Mouse (Mus musculus) stomach, embryonic 14.5 days (tissue): Measurements from ENCODE around the gene Cp. TPM values are rescaled to one million over a fixed set of nuclear protein-coding genes. Genes with fewer than 3 reads are reported as not detected.

Experiments
- polyA plus RNA-seq: library from polyadenylated mRNA; unstranded; fragments of >200 nt; fragmentation: Nextera tagmentation; extraction: Ambion mirVana; gene quantifications from 2 replicates; pipeline ENCODE4 v1.2.1, GENCODE M21; 2014

Cp gene
- polyA plus RNA-seq, 1 experiment from 2014 or later = 0.84 TPM

Other genes starting within 250 kb of the Cp start
- gene Hps3, start 78.3 kb downstream of the Cp start, polyA plus RNA-seq = 10.7 and 11.6 TPM in 2 replicates
- 22.9 and 23.3 TPM in 2 replicates for gene Hltf, start 100.8 kb downstream of the Cp start, polyA plus RNA-seq
- gene Gyg, start 198.3 kb downstream of the Cp start, polyA plus RNA-seq = 68.4 and 71.0 TPM in 2 replicates